Mouse (Mus musculus) CD8-positive naive resting alpha-beta T cell, adult 2 months (primary cell): Measurements from ENCODE around the gene Gopc.
"Not testable (repeated sequence)": the region's sequence is repeated elsewhere in the genome, so short reads cannot be mapped to it uniquely, and the experiment has no call there.

Experiments
- DNase-seq, 2 experiments: peaks; one replicate each; pipeline ENCODE4 v3.0.0; 2022; ENCODE audit warnings: low read depth in 2 of 2, low spot score in 2 of 2

The Gopc gene

GRCm38 (mm10) chr10:52302271-52302670, 79.7 kb downstream of the Gopc start:
- DNase-seq = no peak

GRCm38 (mm10) chr10:52301766-52302165, 80.2 kb downstream of the Gopc start:
- DNase-seq = no peak

- not testable (repeated sequence) for DNase-seq
Observed at GRCm38 (mm10) chr10:52298568-52298967, 83.4 kb downstream of the Gopc start.

DNA sequence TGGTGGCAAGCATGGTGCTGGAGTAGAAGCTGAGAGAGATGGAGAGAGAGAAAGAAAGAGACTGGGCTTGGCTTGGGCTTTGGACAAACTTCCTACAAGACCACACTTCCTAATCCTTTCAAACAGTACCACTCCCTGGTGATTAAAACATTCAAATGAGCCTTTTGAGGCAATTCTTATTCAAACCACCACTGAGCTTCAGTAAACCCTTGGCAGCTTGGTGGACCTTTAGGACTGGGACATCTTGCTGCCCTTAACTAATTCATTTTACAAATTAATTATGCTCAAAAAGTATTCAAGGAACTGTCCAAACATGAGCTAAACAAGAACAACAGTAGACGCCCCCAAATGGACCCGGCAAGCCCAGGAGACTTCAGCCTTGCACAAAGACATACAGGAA, 86.0 kb downstream of the Gopc start:
- no peak for DNase-seq

DNA sequence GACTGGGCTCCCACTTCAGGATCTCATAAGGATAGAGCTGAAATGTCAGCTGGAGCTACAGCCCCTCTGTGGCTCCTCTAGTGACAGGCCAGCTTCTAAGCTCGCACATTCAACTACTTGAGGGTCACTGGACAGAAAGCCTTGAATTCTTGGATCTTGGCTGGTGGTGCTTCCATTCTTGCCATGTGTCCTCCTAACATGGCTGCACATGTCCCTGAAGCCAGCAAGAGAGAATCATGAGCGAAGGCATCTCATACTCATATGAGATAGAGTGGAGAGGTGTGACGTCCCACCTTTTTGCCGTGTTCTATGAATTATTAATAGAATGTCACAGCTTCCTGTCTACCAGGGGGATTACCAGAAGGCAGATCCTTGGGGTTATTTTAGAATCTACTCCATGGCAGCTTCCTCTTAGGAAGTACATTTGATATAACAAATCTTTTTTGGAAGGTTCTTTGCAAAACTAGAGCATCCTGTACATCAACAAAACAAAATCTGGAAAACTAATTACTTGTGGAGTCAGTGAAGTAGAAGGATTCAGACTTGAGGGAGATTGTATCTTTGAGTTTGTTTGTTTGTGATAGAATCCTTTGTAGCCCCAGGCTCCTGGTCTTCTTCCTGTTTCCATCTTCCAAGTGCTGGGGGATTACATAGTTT, 87.9 kb downstream of the Gopc start:
- no peak for DNase-seq

- DNase-seq = not testable (repeated sequence)
Observed at GRCm38 (mm10) chr10:52292391-52292790, 89.5 kb downstream of the Gopc start.

DNA sequence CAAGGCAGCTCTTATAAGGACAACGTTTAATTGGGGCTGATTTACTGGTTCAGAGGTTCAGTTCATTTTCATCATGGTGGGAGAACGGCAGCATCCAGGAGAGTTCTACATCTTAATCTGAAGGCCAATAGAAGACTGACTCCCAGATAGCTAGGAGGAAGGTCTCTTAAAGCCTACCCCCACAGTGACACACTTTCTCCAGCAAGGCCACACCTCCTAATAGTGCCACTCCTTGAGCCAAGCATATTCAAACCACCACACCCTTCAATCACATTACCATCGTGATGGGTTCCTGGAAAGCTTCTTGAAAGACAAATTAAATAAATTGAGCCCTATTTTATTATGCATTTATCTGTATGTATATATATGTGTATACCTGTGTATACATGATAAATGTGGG, 92.7 kb downstream of the Gopc start:
- no peak for DNase-seq

GRCm38 (mm10) chr10:52287852-52288533, 93.9 kb downstream of the Gopc start:
- no peak for DNase-seq
